ENCODE assay signal across 8 mouse cellular contexts in genomic region chr6:129534627-129535190, GRCm38 (mm10). TPM values are rescaled to one million over a fixed set of nuclear protein-coding genes. Genes with fewer than 3 reads are reported as not detected.
A peak's percentile ranks its signal among the peaks of the same experiment; 100 is the strongest.
DNase-seq lines count a peak whose midpoint lies in the region; ATAC-seq and TF ChIP-seq lines count a peak whose summit lies in the region.

No protein-coding gene starts in this region.

- no peak overlapping the region; the same call in 1 of the 2 replicates for H3K27ac ChIP-seq in forebrain, embryonic 14.5 days (ENCODE audit: low read depth, low read length)
- H3K27ac ChIP-seq in neural tube, embryonic 13.5 days (replicated peaks) = peak overlapping the region; percentile 89; the same call in 1 of the 2 replicates

- no peak for DNase-seq in lung, adult 2 months
- DNase-seq in lung, postnatal 4 days = no peak
- DNase-seq in forebrain, embryonic 14.5 days (ENCODE audit: low spot score) = no peak
- DNase-seq in kidney, postnatal 14 days = peak; percentile 59
- DNase-seq in adrenal gland, postnatal 36 days = no peak
- no peak for DNase-seq in urinary bladder, postnatal 10 days (ENCODE audit: low spot score)
- no peak for DNase-seq in spleen, postnatal 4 days (ENCODE audit: low spot score in 2 of 2)

- 32% methylated on average over 4 of the region's 4 CpGs for WGBS in lung, adult 2 months
- 66% methylated on average over 4 of the region's 4 CpGs for WGBS in forebrain, embryonic 14.5 days
- WGBS in neural tube, embryonic 13.5 days = 47% methylated on average over 4 of the region's 4 CpGs

- peak overlapping the region; percentile 9 for H3K4me3 ChIP-seq in lung, adult 2 months (replicated peaks; ENCODE audit: extremely low read depth, low read depth, low read length)
- H3K4me3 ChIP-seq in forebrain, embryonic 14.5 days (ENCODE audit: low read depth, low read length) = peak overlapping the region; percentile 76
- H3K4me3 ChIP-seq in neural tube, embryonic 13.5 days = peak overlapping the region; percentile 76

- ATAC-seq in forebrain, embryonic 14.5 days = peak; percentile 10; the same call in 1 of the 2 replicates
- ATAC-seq in neural tube, embryonic 13.5 days (ENCODE audit: low read depth) = 0 out of 2 replicates have a peak, but pooled peaks have one; percentile 16

- no peaks in the 10 kb centered on the region for H3K9me3 ChIP-seq in forebrain, embryonic 14.5 days (replicated peaks; ENCODE audit: control insufficient read depth, low read length)
- no peaks in the 10 kb centered on the region for H3K9me3 ChIP-seq in neural tube, embryonic 13.5 days

- H3K4me1 ChIP-seq in lung, adult 2 months (ENCODE audit: control insufficient read depth, insufficient read depth, low read length) = peaks cover 13% of the 10 kb centered on the region
- peaks cover 22% of the 10 kb centered on the region for H3K4me1 ChIP-seq in forebrain, embryonic 14.5 days (ENCODE audit: control insufficient read depth, insufficient read depth, low read length)
- H3K4me1 ChIP-seq in neural tube, embryonic 13.5 days (replicated peaks) = peaks cover 36% of the 10 kb centered on the region

- H3K36me3 ChIP-seq in forebrain, embryonic 14.5 days (ENCODE audit: control insufficient read depth, insufficient read depth, low read length) = peaks cover 25% of the 10 kb centered on the region
- peaks cover 25% of the 10 kb centered on the region for H3K36me3 ChIP-seq in neural tube, embryonic 13.5 days

- peak overlapping the region; percentile 89 for H3K9ac ChIP-seq in forebrain, embryonic 14.5 days (ENCODE audit: low read length)
- H3K9ac ChIP-seq in neural tube, embryonic 13.5 days = peak overlapping the region; percentile 91

- TF ChIP-seq CTCF in lung, adult 2 months (IDR thresholded peaks at IDR 0.05; ENCODE audit: insufficient read depth, low read length) = no peak

- H3K4me2 ChIP-seq in forebrain, embryonic 14.5 days (ENCODE audit: low read length) = peak overlapping the region; percentile 60
- H3K4me2 ChIP-seq in neural tube, embryonic 13.5 days = peak overlapping the region; percentile 63

- no peak for TF ChIP-seq POLR2A in lung, adult 2 months (IDR thresholded peaks at IDR 0.05; ENCODE audit: borderline replicate concordance, extremely low read depth, low read depth, low read length)

- H3K27me3 ChIP-seq in forebrain, embryonic 14.5 days (replicated peaks; ENCODE audit: control insufficient read depth, insufficient read depth, low read length) = no peaks in the 10 kb centered on the region
- no peaks in the 10 kb centered on the region for H3K27me3 ChIP-seq in neural tube, embryonic 13.5 days

RNA-seq across cellular contexts. Expression of gene Gabarapl1, which starts 1.7 kb away (rescaled TPM):
- 101 and 107 TPM in 2 replicates for polyA plus RNA-seq in lung, adult 2 months (2012; rRNA removed)
- 66.3 and 87.9 TPM in 2 replicates for polyA plus RNA-seq in forebrain, embryonic 14.5 days (2014; fragmentation: Nextera tagmentation; extraction: Ambion mirVana)
- polyA plus RNA-seq in neural tube, embryonic 13.5 days (2015; fragmentation: Nextera tagmentation; extraction: Ambion mirVana) = 173 and 185 TPM in 2 replicates
- total RNA-seq in adrenal gland, postnatal 36 days (2021) = 100 to 1,000 TPM; 237 to 286 TPM

RNA-seq across cellular contexts. Expression of gene Tmem52b, which starts 22.4 kb away (rescaled TPM):
- 0.17 and 0.26 TPM in 2 replicates for polyA plus RNA-seq in lung, adult 2 months (2012; rRNA removed)
- not detected in 2 replicates for polyA plus RNA-seq in forebrain, embryonic 14.5 days (2014; fragmentation: Nextera tagmentation; extraction: Ambion mirVana)
- polyA plus RNA-seq in neural tube, embryonic 13.5 days (2015; fragmentation: Nextera tagmentation; extraction: Ambion mirVana) = 0.11 and 0.37 TPM in 2 replicates
- not detected for total RNA-seq in adrenal gland, postnatal 36 days (2021)

RNA-seq across cellular contexts. Expression of gene Olr1, which starts 27.7 kb away (rescaled TPM):
- polyA plus RNA-seq in lung, adult 2 months (2012; rRNA removed) = 2.5 and 3.3 TPM in 2 replicates
- polyA plus RNA-seq in forebrain, embryonic 14.5 days (2014; fragmentation: Nextera tagmentation; extraction: Ambion mirVana) = not detected in 2 replicates
- 0.06 TPM in 1 of 2 replicates, not detected in the other for polyA plus RNA-seq in neural tube, embryonic 13.5 days (2015; fragmentation: Nextera tagmentation; extraction: Ambion mirVana)
- under 1 TPM in 1 of 2 experiments, not detected in 1; 0.40 TPM for total RNA-seq in adrenal gland, postnatal 36 days (2021)

RNA-seq across cellular contexts. Expression of gene Klre1, which starts 43.0 kb away (rescaled TPM):
- polyA plus RNA-seq in lung, adult 2 months (2012; rRNA removed) = 0.63 and 0.67 TPM in 2 replicates
- not detected in 2 replicates for polyA plus RNA-seq in forebrain, embryonic 14.5 days (2014; fragmentation: Nextera tagmentation; extraction: Ambion mirVana)
- polyA plus RNA-seq in neural tube, embryonic 13.5 days (2015; fragmentation: Nextera tagmentation; extraction: Ambion mirVana) = not detected in 2 replicates
- total RNA-seq in adrenal gland, postnatal 36 days (2021) = under 1 TPM in 1 of 2 experiments, not detected in 1; 0.30 TPM

RNA-seq across cellular contexts. Expression of gene Klrd1, which starts 56.9 kb away (rescaled TPM):
- 1.2 and 1.4 TPM in 2 replicates for polyA plus RNA-seq in lung, adult 2 months (2012; rRNA removed)
- polyA plus RNA-seq in forebrain, embryonic 14.5 days (2014; fragmentation: Nextera tagmentation; extraction: Ambion mirVana) = not detected in 2 replicates
- polyA plus RNA-seq in neural tube, embryonic 13.5 days (2015; fragmentation: Nextera tagmentation; extraction: Ambion mirVana) = not detected in 2 replicates
- not detected for total RNA-seq in adrenal gland, postnatal 36 days (2021)

Comparison
In these comparisons a context has a peak if more than half of its experiments do, and no peak if none do; other contexts are left out.
1. H3K4me3 ChIP-seq: peak in every context shown above with its lines; median percentile 76 in forebrain, embryonic 14.5 days; 76 in neural tube, embryonic 13.5 days; 9 in lung, adult 2 months.